Mouse (Mus musculus) G1E (cell line): ENCODE measurements around the gene Asic2.

Experiments used
- CTCF ChIP-seq: IDR thresholded peaks from 2 replicates; pipeline ENCODE4 v1.5.1; 2012; ENCODE audit warnings: low read depth, low read length, inconsistent platforms, mixed read lengths
- GATA2 ChIP-seq: IDR thresholded peaks from 2 replicates; pipeline ENCODE4 v1.6.1; 2012; ENCODE audit warnings: low read depth, low read length, inconsistent platforms, borderline replicate concordance
- POLR2AphosphoS5 ChIP-seq: IDR thresholded peaks from 2 replicates; pipeline ENCODE4 v1.6.1; 2012; ENCODE audit warnings: low read depth, low read length, inconsistent platforms; ENCODE audit not compliant: insufficient replicate concordance
- TAL1 ChIP-seq: conservative IDR thresholded peaks from 2 replicates; pipeline ENCODE4 v1.6.1; 2012; ENCODE audit warnings: low read depth, low read length, inconsistent platforms, mixed read lengths

DNA sequence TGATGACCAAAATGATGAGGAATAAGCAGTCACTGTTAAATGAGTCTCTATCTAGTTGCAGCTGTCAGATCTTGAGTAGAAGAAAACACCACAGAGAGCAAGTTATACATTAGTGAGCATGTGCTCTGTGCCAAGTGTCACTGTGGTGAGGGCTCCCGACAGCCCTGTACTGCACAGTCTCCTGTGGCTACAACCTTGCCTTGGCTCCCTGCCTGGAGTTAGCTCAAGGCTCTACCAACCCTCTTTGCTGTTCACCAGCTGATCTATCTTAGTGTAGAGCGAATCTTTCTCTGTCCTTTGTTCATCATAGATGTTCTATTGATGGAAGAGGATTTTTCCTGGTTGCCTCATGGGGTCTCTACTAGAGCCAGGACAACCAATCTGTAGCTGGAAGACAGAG is 494.1 kb downstream of the Asic2 start:
- TF ChIP-seq CTCF: no peak
- no peak for TF ChIP-seq GATA2
- TF ChIP-seq TAL1: no peak
- no peak for TF ChIP-seq POLR2AphosphoS5
